Mouse (Mus musculus): ENCODE results near the gene Dnajb1. TPM values are rescaled to one million over a fixed set of nuclear protein-coding genes. Genes with fewer than 3 reads are reported as not detected.

The Dnajb1 gene
- polyA plus RNA-seq (2016; fragmentation: Nextera tagmentation; extraction: Ambion mirVana), result 45.1 and 47.4 TPM in 2 replicates

DNA sequence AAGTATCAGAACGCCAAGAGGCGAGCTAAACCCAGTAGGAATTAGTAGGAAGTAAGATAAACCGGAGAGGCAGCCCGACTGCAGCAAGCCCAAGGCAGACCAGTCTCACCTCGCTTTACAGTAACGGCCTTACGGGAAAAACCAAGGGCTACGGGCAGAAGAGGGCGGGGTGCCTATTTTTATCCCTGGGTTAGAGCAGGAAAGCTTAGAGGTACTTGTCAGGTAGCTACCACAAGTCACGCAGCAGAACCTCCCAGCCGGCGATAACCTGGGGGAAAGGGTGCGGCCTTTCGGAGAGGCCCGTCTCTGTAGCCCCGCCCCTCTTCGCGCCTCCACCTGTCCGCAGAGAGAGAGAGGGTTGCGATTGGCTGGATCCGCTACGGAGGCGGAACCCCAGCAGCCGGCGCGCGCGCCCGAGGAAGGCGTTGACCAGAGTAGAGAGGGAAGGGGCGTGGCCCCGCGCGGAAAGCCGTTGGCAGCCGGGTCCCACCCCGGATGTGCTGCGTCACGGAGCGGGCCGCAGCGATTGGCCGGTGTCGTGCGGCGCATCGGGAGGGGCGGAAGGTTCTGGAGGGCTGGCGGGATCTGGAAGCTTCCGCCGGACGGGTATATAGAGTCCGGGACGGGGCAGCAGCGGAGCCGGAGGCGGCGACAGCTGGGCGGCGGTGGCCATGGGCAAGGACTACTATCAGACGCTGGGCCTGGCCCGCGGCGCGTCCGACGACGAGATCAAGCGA is at the start of gene Dnajb1, which contains the start of gene Tecr:
TSS of gene Dnajb1 (plus strand) at position 533 of the 737 bp plus-strand sequence.
TSS of gene Tecr (minus strand) at position 311 of the 737 bp plus-strand sequence.
- H3K27ac ChIP-seq (ENCODE audit: poor library complexity, severe bottlenecking), result peak within 1 kb of the TSS; percentile 99
- H3K27me3 ChIP-seq (replicated peaks), result no peaks in the 10 kb centered on the region
- under 1% methylated on average over 69 of the region's 69 CpGs for WGBS

DNA sequence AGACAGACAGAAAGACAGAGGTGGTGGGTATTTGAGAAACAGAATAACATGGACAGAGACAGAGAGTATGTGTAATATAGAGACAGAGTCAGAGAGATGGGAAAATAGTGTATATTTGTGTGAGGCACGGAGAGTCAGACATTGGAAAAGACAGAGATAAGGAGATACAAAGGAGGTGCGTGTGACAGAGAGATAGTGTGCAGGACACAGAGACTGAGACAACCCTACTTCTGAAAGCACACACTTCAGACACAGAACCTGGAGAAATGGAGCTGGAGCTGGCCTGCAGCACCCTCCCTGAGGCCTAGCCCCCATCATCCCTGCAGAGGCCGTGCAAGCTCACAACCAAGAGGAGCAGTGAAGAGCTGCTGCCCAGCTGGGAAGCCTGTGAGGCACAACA is 45.3 kb upstream of the Dnajb1 start:
- no peaks in the 10 kb centered on the region for H3K36me3 ChIP-seq
- 60% methylated on average over 3 of the region's 3 CpGs for WGBS
- no peaks in the 10 kb centered on the region for H3K27me3 ChIP-seq (replicated peaks)
- H3K4me1 ChIP-seq (replicated peaks), result peaks cover 6% of the 10 kb centered on the region
- no peaks in the 10 kb centered on the region for H3K9me3 ChIP-seq (replicated peaks)
- no peak overlapping the region for H3K9ac ChIP-seq
- no peak for ATAC-seq (ENCODE audit: insufficient number of reproducible peaks, low FRiP score)
- no peak overlapping the region for H3K4me3 ChIP-seq
- H3K27ac ChIP-seq (ENCODE audit: poor library complexity, severe bottlenecking), result no peak overlapping the region
- no peak overlapping the region for H3K4me2 ChIP-seq

More for the DNA sequence above, at the start of gene Dnajb1, which contains the start of gene Tecr:
- Histone ChIP-seq H3K4me2 (peak within 1 kb of the TSS; percentile 80), H3K36me3 (peaks cover 32% of the 10 kb centered on the region), H3K4me3 (peak within 1 kb of the TSS; percentile 73), H3K4me1 (replicated peaks) (peaks cover 19% of the 10 kb centered on the region), H3K9me3 (replicated peaks) (no peaks in the 10 kb centered on the region), H3K9ac (peak within 1 kb of the TSS; percentile 91)
- peak; percentile 98 for ATAC-seq (ENCODE audit: insufficient number of reproducible peaks, low FRiP score)

DNA sequence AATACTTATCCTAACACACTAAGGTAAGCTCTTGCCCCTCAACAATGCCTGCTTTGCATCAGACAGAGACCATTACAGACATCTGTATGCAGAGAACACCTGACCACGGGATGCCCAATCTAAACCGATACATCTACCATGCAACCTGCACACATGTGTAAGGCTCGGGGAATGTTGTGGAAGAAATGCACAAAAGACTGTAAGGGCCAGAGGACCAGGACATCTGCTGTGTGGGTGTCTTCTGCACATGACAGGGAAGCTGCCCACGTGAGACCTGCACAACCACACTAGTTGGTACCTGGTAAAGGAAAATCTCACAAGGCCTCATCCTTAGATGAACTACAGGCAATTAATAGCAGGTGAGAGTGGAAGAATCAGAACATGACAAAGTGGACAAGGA is 44.7 kb upstream of the Dnajb1 start:
- no peaks in the 10 kb centered on the region for H3K36me3 ChIP-seq
- WGBS, result 67% methylated on average over 4 of the region's 4 CpGs
- H3K27me3 ChIP-seq (replicated peaks), result no peaks in the 10 kb centered on the region
- no peak for ATAC-seq (ENCODE audit: insufficient number of reproducible peaks, low FRiP score)
- H3K27ac ChIP-seq (ENCODE audit: poor library complexity, severe bottlenecking), result no peak overlapping the region
- peaks cover 12% of the 10 kb centered on the region for H3K4me1 ChIP-seq (replicated peaks)
- H3K9ac ChIP-seq, result no peak overlapping the region
- no peaks in the 10 kb centered on the region for H3K9me3 ChIP-seq (replicated peaks)
- no peak overlapping the region for H3K4me2 ChIP-seq
- no peak overlapping the region for H3K4me3 ChIP-seq

DNA sequence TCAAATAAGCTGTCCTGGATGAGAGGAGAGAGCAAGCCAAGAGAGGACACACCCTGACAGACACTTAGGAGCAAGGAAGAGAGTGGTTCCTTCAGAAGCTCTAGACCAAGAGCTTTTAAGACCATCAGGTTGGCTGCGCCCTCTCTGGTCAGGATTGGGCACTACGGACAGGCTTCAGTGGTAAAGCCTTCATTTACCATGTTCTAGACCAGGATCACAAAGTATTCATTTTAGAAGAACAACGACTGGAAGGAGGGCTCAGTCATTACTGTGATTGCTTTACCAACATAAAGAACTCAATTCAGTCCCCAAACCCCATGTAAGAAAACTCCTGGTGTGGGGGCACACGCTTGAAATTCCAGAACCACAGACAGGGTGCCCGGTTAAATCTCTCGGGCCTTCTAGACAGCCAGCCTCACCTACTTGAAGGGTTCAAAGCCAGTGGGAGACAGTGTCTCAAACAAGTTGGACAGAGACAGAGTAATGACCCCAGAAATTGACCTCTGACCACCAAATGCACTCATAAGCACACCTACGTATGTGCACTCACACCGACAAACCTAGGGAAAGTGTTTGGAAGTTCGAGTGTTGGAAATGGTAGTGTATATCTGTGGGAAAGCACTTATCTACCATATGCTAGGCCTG is 42.1 kb upstream of the Dnajb1 start:
- ATAC-seq (ENCODE audit: insufficient number of reproducible peaks, low FRiP score), result no peak
- no peak overlapping the region for H3K9ac ChIP-seq
- no peak overlapping the region for H3K4me3 ChIP-seq
- H3K9me3 ChIP-seq (replicated peaks), result no peaks in the 10 kb centered on the region
- WGBS, result 73% methylated on average over 9 of the region's 9 CpGs
- H3K4me2 ChIP-seq, result peak overlapping the region; percentile 94; the same call in 1 of the 2 replicates
- no peak overlapping the region for H3K27ac ChIP-seq (ENCODE audit: poor library complexity, severe bottlenecking)
- no peaks in the 10 kb centered on the region for H3K27me3 ChIP-seq (replicated peaks)
- peaks cover 23% of the 10 kb centered on the region for H3K36me3 ChIP-seq
- peaks cover 22% of the 10 kb centered on the region for H3K4me1 ChIP-seq (replicated peaks)

DNA sequence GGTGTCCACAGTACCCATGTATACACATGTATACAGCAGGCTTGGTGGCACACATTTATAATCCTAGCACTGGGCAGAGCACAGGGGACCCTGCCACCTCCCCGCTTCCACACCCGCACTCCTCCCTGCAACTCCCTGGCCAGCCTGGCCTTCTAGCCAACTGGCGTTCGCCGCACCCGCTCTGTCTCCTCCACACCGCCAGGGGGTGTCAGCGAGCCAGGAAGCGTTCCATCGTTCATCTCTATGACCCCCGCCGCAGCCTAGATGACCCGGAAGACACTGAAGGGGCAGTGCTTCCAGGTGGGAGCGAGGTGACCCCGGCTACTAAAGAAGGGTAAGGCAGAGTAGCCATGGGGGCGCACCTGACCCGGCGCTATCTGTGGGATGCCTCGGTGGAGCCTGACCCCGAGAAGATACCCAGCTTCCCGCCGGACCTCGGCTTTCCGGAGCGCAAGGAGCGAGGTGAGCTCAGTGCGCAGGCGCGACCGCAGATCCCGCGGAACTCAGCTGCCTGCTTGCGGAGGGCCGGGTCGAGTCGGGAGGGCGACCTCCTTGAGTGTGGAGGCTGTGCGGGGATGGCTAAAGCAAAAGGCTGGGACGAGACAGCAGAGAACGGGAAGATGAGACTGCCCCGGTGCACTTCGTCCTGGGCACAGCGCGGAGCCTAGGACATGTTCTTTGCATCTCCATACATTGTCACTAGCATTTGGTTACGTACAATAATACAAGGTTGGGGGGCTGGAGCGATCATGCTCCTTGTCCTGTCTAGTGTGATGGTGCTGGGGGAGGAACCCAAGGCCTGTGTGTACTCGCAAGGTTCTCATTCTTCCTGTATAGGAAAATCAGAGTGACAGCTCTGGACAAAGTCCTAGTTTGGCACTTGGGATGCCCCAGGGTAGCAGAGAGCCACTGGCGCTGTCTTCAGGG is 41.3 kb upstream of the Dnajb1 start, which contains the start of gene Ndufb7:
TSS of gene Ndufb7 (plus strand) at position 203 of the 927 bp plus-strand sequence.
- WGBS, result under 1% methylated on average over 48 of the region's 48 CpGs
- peak; percentile 87 for ATAC-seq (ENCODE audit: insufficient number of reproducible peaks, low FRiP score)
- Histone ChIP-seq H3K9me3 (replicated peaks) (no peaks in the 10 kb centered on the region), H3K27me3 (replicated peaks) (no peaks in the 10 kb centered on the region), H3K4me3 (peak within 1 kb of the TSS; percentile 92), H3K4me2 (peak within 1 kb of the TSS; percentile 94), H3K27ac (ENCODE audit: poor library complexity, severe bottlenecking) (peak within 1 kb of the TSS; percentile 79), H3K36me3 (peaks cover 30% of the 10 kb centered on the region), H3K9ac (peak within 1 kb of the TSS; percentile 91), H3K4me1 (replicated peaks) (peaks cover 22% of the 10 kb centered on the region)

DNA sequence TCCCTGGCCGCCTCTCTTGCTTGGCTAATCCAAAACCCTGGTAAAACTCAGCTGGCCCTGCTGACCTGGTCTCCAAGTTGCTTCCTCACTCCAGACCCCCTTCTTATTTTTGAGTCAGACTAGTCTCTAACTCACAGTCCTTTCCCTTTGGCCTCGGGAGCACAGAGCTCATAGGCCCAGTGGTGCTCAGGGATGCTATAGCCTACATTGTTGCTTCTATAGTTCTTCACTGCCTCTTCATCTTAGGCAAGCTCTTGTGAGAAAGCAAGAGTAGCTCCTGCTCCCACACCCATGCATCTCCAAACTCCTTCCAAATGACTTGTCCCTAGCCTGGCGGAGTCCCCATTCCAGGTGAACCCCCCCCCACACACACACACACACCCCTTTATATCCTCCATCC is 40.3 kb upstream of the Dnajb1 start:
- Histone ChIP-seq H3K36me3 (peaks cover 40% of the 10 kb centered on the region), H3K9ac (peak overlapping the region; percentile 91), H3K9me3 (replicated peaks) (no peaks in the 10 kb centered on the region), H3K4me1 (replicated peaks) (peaks cover 22% of the 10 kb centered on the region), H3K4me3 (peak overlapping the region; percentile 92), H3K27me3 (replicated peaks) (no peaks in the 10 kb centered on the region), H3K27ac (ENCODE audit: poor library complexity, severe bottlenecking) (no peak overlapping the region), H3K4me2 (peak overlapping the region; percentile 94)
- WGBS, result 61% methylated on average over 3 of the region's 3 CpGs
- no peak for ATAC-seq (ENCODE audit: insufficient number of reproducible peaks, low FRiP score)

DNA sequence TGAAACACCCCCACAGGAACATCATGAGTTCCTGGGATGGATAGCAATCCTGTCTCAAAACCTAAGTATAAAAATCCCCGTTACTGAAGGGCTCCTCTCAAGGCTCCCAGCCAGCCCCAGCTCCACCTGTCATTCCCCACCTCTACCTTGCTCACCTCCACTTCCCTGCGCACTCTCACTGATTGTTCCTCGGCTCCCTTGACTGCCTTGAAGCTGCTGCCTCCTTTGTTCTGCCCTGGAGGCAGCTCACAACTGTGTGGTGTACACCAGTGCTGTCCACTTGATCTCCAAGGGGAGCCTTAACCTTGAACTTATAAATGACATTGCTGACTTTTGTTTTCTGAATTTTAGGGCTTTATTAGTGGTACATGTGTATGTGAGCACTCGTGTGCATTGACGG is 39.9 kb upstream of the Dnajb1 start:
- peaks cover 23% of the 10 kb centered on the region for H3K4me1 ChIP-seq (replicated peaks)
- no peaks in the 10 kb centered on the region for H3K9me3 ChIP-seq (replicated peaks)
- H3K4me3 ChIP-seq, result no peak overlapping the region
- no peaks in the 10 kb centered on the region for H3K27me3 ChIP-seq (replicated peaks)
- ATAC-seq (ENCODE audit: insufficient number of reproducible peaks, low FRiP score), result no peak
- H3K9ac ChIP-seq, result no peak overlapping the region
- 68% methylated on average over 5 of the region's 5 CpGs for WGBS
- H3K36me3 ChIP-seq, result peaks cover 44% of the 10 kb centered on the region
- H3K4me2 ChIP-seq, result peak overlapping the region; percentile 94; the same call in 1 of the 2 replicates
- no peak overlapping the region for H3K27ac ChIP-seq (ENCODE audit: poor library complexity, severe bottlenecking)

DNA sequence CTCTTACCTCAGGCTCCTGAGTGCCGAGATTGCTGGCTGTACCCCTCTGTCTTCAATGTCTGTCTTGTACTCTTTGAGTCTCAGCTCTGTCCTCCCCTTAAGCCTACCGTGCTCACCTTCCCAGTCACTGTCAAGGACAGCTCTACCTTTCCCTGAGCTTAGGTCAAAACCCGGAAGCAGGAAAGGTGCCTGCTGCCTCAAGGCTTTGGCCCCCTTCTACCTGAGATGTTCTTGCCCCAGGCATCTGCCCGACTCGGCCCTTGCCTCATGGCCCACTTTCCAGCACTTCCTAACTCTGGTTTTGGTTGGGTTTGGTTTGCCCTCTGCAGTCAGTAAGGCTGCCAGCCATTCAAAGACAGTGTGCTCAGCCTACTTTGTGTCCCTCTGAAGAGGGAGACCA is 39.2 kb upstream of the Dnajb1 start:
- 77% methylated on average over 5 of the region's 5 CpGs for WGBS
- Histone ChIP-seq H3K9me3 (replicated peaks) (no peaks in the 10 kb centered on the region), H3K27me3 (replicated peaks) (no peaks in the 10 kb centered on the region), H3K4me1 (replicated peaks) (peaks cover 29% of the 10 kb centered on the region), H3K27ac (ENCODE audit: poor library complexity, severe bottlenecking) (no peak overlapping the region), H3K36me3 (peaks cover 50% of the 10 kb centered on the region), H3K4me2 (no peak overlapping the region), H3K4me3 (no peak overlapping the region), H3K9ac (no peak overlapping the region)
- no peak for ATAC-seq (ENCODE audit: insufficient number of reproducible peaks, low FRiP score)

DNA sequence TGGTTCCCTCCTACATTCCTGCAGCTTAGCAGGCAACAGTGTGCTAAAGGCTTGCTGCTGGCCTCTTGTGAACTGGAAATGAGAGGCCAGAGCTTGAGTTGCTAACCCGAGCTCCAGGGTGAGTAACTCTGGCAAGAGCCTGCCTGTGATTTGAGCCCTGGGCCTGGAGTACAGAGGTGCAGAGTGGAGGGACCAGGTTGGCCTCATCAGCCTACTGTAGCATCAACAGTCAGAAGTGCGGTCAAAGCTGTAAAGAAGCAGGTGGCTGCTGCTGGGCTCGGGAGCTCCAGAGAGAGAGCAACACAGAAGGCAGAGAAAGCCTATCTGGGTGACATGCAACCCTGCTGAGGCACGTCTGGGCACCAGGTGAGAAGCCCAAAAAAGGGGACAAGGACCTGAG is 38.8 kb upstream of the Dnajb1 start:
- WGBS, result 79% methylated on average over 4 of the region's 4 CpGs
- Histone ChIP-seq H3K27ac (ENCODE audit: poor library complexity, severe bottlenecking) (no peak overlapping the region), H3K9ac (no peak overlapping the region)

DNA sequence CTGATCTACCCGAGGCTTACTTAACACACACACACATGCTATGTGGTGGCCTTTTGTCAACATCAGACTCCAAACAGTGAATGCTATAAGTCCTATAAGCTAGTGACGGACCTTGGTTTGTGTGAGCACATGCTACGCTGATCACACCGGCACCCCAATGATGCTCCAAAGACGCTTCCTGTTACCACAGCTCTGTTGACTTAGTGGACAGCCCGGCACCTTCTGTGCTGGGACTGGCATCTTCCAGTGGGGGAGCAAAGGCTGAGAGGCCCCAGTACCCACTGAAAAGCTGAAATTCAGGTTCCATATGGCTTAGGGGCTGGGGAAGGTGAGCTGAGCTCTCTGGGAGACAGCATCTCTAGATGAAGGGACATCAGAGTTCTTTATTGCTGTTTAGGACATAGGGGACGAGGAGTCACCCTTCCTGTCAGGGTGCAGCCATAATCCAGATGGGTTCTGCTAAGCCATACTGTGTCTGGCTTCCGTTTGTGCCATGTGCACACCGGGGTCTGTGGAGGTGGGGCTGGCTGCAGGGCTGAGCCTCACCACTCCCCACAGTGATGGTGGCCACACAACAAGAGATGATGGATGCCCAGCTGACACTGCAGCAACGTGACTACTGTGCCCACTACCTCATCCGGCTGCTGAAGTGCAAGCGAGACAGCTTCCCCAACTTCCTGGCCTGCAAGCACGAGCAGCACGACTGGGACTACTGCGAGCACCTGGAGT is 37.6 kb upstream of the Dnajb1 start:
- H3K27ac ChIP-seq (ENCODE audit: poor library complexity, severe bottlenecking), result no peak overlapping the region
- no peaks in the 10 kb centered on the region for H3K9me3 ChIP-seq (replicated peaks)
- no peaks in the 10 kb centered on the region for H3K27me3 ChIP-seq (replicated peaks)
- no peak for ATAC-seq (ENCODE audit: insufficient number of reproducible peaks, low FRiP score)
- H3K4me1 ChIP-seq (replicated peaks), result peaks cover 46% of the 10 kb centered on the region
- H3K4me3 ChIP-seq, result no peak overlapping the region
- peaks cover 50% of the 10 kb centered on the region for H3K36me3 ChIP-seq
- no peak overlapping the region for H3K4me2 ChIP-seq
- H3K9ac ChIP-seq, result no peak overlapping the region
- WGBS, result 85% methylated on average over 15 of the region's 15 CpGs

More for the DNA sequence above, 38.8 kb upstream of the Dnajb1 start:
- Histone ChIP-seq H3K36me3 (peaks cover 50% of the 10 kb centered on the region), H3K9me3 (replicated peaks) (no peaks in the 10 kb centered on the region), H3K4me2 (no peak overlapping the region), H3K27me3 (replicated peaks) (no peaks in the 10 kb centered on the region), H3K4me3 (no peak overlapping the region), H3K4me1 (replicated peaks) (peaks cover 34% of the 10 kb centered on the region)
- ATAC-seq (ENCODE audit: insufficient number of reproducible peaks, low FRiP score), result no peak

Measured in heart, embryonic 12.5 days (tissue).